Mouse (Mus musculus) embryonic fibroblast, embryonic 13.5 days (primary cell): Measurements from ENCODE around the gene Tsacc.

Source experiments
- CTCF ChIP-seq: IDR thresholded peaks from 2 replicates; pipeline ENCODE4 v1.5.1; 2011; ENCODE audit warnings: mild to moderate bottlenecking, control low read depth, low read length, moderate library complexity, borderline replicate concordance; ENCODE audit not compliant: insufficient read depth
- POLR2A ChIP-seq: IDR thresholded peaks from 2 replicates; pipeline ENCODE4 v1.6.1; 2011; ENCODE audit warnings: low read depth, mild to moderate bottlenecking, control low read depth, low read length, moderate library complexity

GRCm38 (mm10) chr3:88334902-88335435 lies 38.2 kb upstream of the Tsacc start:
- no peak for TF ChIP-seq CTCF
- TF ChIP-seq POLR2A: no peak
